Mouse (Mus musculus) spleen, adult 2 months (tissue): Measurements from ENCODE around the gene Gm20390. TPM values are rescaled to one million over a fixed set of nuclear protein-coding genes. Genes with fewer than 3 reads are reported as not detected.

Experiments
- DNase-seq, 2 experiments: peaks; one replicate each; pipeline versions ENCODE4 v3.0.0 to v3.0.0-alpha.2; 2012 to 2021; ENCODE audit warnings: low spot score in 2 of 2, low read depth in 1 of 2
- H3K27ac ChIP-seq: fragments of 200-500 bp; 2 replicates; pipeline ENCODE4 v1.5.1; 2012; ENCODE audit warnings: low read length, inconsistent platforms; ENCODE audit not compliant: insufficient read depth
- H3K27me3 ChIP-seq: fragments of 200-500 bp; 2 replicates; pipeline ENCODE4 v1.6.1; 2012; ENCODE audit warnings: mild to moderate bottlenecking, moderate library complexity, low read length, inconsistent platforms; ENCODE audit not compliant: control insufficient read depth, insufficient read depth
- H3K36me3 ChIP-seq: fragments of 200-500 bp; 2 replicates; pipeline ENCODE4 v1.6.1; 2012; ENCODE audit warnings: mild to moderate bottlenecking, low read length, inconsistent platforms; ENCODE audit not compliant: control insufficient read depth, insufficient read depth
- H3K4me1 ChIP-seq: fragments of 200-500 bp; 2 replicates; pipeline ENCODE4 v1.6.1; 2011; ENCODE audit warnings: inconsistent platforms; ENCODE audit not compliant: control insufficient read depth, insufficient read depth, insufficient read length
- H3K4me3 ChIP-seq: fragments of 200-500 bp; 2 replicates; pipeline ENCODE4 v1.5.1; 2011; ENCODE audit warnings: mild to moderate bottlenecking, inconsistent platforms; ENCODE audit not compliant: insufficient read depth, insufficient read length; ENCODE audit errors: extremely low read depth
- CTCF ChIP-seq: fragments of 200-500 bp; IDR thresholded peaks from 2 replicates; pipeline ENCODE4 v1.5.1; 2011; ENCODE audit warnings: mild to moderate bottlenecking, inconsistent platforms; ENCODE audit not compliant: insufficient read depth, insufficient read length, insufficient replicate concordance; ENCODE audit errors: extremely low read depth
- POLR2A ChIP-seq: fragments of 200-500 bp; IDR thresholded peaks from 2 replicates; pipeline ENCODE4 v1.6.1; 2011; ENCODE audit warnings: low read depth, low read length, inconsistent platforms
- WGBS: fragments of 180-500 bp; shearing (Covaris S2); methylation state at CpG from one replicate; pipeline ENCODE4 v1.1.7; 2018; 5-methylcytosine and 5-hydroxymethylcytosine counted together
- polyA plus RNA-seq: library from polyadenylated mRNA; depleted of rRNA; stranded (reverse); fragments of >200 nt; gene quantifications from 2 replicates; pipeline ENCODE4 v1.2.3, GENCODE M21; 2012

The Gm20390 gene
- polyA plus RNA-seq, 1 experiment, result 6.0 TPM

- Histone ChIP-seq H3K36me3 (no peaks in the 10 kb centered on the region), H3K4me3 (no peak overlapping the region), H3K27me3 (no peaks in the 10 kb centered on the region), H3K27ac (no peak overlapping the region), H3K4me1 (peaks cover 14% of the 10 kb centered on the region; the same call in 1 of the 2 replicates)
- TF ChIP-seq POLR2A (no peak), CTCF (no peak)
- no peak for DNase-seq
- WGBS, result 42% methylated on average over 5 of the region's 5 CpGs
Measured at GRCm38 (mm10) chr11:93985265-93985664, 17.2 kb upstream of the Gm20390 start.

DNA sequence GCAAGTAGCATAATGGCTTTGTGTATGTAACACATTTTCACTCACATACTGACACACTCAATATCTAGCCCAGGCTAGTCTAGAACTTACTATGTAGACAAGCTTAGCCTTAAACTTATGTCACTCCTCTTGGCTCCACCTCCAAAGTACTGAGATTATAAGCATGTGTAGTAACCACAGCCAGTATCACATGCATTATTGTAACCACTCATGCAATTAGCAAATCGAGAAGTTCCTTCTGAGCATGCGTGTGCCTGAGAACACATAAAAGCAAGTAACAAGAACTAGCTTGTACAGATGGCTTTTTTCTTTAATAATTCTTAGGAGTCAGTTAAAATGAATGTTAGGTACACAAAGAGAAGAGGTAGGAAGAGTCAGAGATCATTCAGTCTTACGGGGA lies 16.5 kb upstream of the Gm20390 start:
- WGBS, result 67% methylated on average over 3 of the region's 3 CpGs
- no peak for TF ChIP-seq POLR2A
- TF ChIP-seq CTCF, result no peak

DNA sequence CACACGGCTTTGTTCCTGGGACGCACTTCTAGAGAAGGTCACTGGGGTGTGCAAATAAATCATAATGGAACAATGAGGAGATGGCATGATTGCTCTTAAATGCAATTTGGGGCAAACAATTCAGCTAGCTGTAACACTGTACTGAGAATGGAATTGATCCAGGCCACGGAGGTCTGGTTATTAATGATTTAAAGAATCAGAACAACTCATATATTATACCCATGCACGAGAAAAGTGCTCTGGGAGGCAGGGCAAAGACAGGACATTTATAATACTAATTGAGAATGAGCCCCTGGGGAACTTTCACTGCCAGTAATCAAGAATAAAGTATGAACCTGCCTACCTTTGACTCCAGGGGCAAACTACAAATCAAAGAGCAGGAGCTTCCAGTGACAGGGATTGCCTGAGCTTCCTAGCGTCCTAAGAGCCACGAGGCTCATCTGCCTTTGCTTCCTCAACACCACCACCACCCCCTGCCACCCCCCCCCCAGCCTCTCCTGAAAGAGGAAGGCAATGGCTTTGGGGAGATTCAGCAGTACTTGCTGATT lies 11.5 kb upstream of the Gm20390 start:
- no peak for TF ChIP-seq CTCF
- TF ChIP-seq POLR2A, result no peak
- DNase-seq, result no peak
- Histone ChIP-seq H3K36me3 (no peaks in the 10 kb centered on the region), H3K27ac (no peak overlapping the region), H3K4me3 (no peak overlapping the region), H3K4me1 (no peaks in the 10 kb centered on the region), H3K27me3 (no peaks in the 10 kb centered on the region)
- WGBS, result 63% methylated on average over 6 of the region's 6 CpGs

More for the DNA sequence above, 16.5 kb upstream of the Gm20390 start:
- peaks cover 14% of the 10 kb centered on the region; the same call in 1 of the 2 replicates for H3K4me1 ChIP-seq
- H3K36me3 ChIP-seq, result no peaks in the 10 kb centered on the region
- H3K4me3 ChIP-seq, result no peak overlapping the region
- H3K27me3 ChIP-seq, result no peaks in the 10 kb centered on the region
- peak; percentile 29 to 73 for DNase-seq
- H3K27ac ChIP-seq, result no peak overlapping the region

- no peaks in the 10 kb centered on the region for H3K4me1 ChIP-seq
- H3K27me3 ChIP-seq, result no peaks in the 10 kb centered on the region
- no peak overlapping the region for H3K27ac ChIP-seq
- 90% methylated on average over 5 of the region's 5 CpGs for WGBS
- no peak for DNase-seq
- no peak overlapping the region for H3K4me3 ChIP-seq
- no peaks in the 10 kb centered on the region for H3K36me3 ChIP-seq
- TF ChIP-seq POLR2A (no peak), CTCF (no peak)
Measured at GRCm38 (mm10) chr11:93972951-93973350, 4.9 kb upstream of the Gm20390 start.

DNA sequence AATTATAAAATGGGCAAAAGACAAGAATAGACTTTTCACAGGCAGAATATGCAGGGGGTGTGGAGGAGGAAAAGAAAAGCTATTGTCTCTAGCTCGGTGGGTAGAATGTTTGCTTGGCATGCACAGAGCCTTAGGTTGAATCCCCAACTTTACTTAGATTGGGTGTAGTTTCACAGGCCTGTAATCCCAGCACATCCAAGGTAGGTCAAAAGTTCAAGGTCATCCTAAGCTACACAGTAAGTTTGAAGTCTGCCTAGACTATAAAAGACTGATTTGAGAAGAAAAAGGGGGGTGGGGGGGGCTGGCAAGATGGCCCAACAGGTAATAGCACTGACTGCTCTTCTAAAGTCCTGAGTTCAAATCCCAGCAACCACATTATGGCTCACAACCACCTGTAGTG lies 1.7 kb upstream of the Gm20390 start:
- no peak for TF ChIP-seq POLR2A
- TF ChIP-seq CTCF, result no peak
- H3K4me3 ChIP-seq, result no peak overlapping the region
- no peak for DNase-seq
- no peak overlapping the region for H3K27ac ChIP-seq
- WGBS, result 94% methylated on average over 1 of the region's 1 CpGs
- peaks cover 3% of the 10 kb centered on the region; the same call in 1 of the 2 replicates for H3K36me3 ChIP-seq
- no peaks in the 10 kb centered on the region for H3K27me3 ChIP-seq
- H3K4me1 ChIP-seq, result no peaks in the 10 kb centered on the region; the same call in 1 of the 2 replicates

GRCm38 (mm10) chr11:93969171-93969570 lies 1.1 kb upstream of the Gm20390 start:
- Histone ChIP-seq H3K27ac (no peak overlapping the region), H3K27me3 (no peaks in the 10 kb centered on the region), H3K4me1 (no peaks in the 10 kb centered on the region; the same call in 1 of the 2 replicates), H3K4me3 (no peak overlapping the region), H3K36me3 (peaks cover 5% of the 10 kb centered on the region; the same call in 1 of the 2 replicates)
- no peak for TF ChIP-seq POLR2A
- TF ChIP-seq CTCF, result no peak
- DNase-seq, result no peak
- WGBS, result 93% methylated on average over 6 of the region's 6 CpGs

DNA sequence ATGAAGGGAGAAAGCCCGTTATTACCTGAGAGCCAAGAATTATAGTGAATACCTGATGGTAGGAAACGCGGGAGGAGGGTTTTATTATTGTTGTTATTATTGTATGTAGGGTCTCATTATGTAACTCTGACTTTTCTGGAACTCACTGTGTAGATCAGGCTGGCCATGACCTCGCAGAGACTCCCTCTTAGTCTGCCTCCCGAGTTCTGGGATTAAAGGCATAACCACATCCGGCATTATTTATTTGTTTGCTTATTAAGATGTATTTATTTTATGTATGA lies 695 bp upstream of the Gm20390 start:
- DNase-seq, result no peak
- TF ChIP-seq POLR2A (no peak), CTCF (no peak)
- 38% methylated on average over 6 of the region's 6 CpGs for WGBS

More for the DNA sequence above, 695 bp upstream of the Gm20390 start:
- Histone ChIP-seq H3K36me3 (peaks cover 5% of the 10 kb centered on the region; the same call in 1 of the 2 replicates), H3K4me3 (no peak overlapping the region), H3K4me1 (no peaks in the 10 kb centered on the region; the same call in 1 of the 2 replicates), H3K27ac (peak overlapping the region; percentile 60; the same call in 1 of the 2 replicates), H3K27me3 (no peaks in the 10 kb centered on the region)
